Mouse (Mus musculus): ENCODE data around the gene Aym1.

DNA sequence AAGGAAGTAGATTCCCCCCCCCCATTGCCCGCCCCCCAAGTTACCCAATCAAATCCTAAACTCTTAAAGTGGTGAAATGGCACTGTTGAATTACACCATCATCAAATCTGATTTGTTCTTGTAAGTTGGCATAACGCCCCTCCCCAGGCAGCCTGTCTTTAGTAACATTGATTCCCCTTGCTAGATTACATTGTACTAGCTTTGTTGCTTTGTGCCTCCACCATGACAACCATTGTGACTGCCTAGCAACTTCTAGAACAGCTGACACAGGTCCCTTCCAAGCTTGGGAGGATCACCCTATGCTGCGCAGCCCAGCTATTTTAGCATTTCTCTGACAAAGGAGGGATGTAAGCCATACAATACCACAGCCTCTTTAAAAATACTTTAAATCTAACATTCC lies 5.3 kb upstream of the Aym1 start:
- TF ChIP-seq ZC3H11A (IDR thresholded peaks at IDR 0.05; ENCODE audit: borderline replicate concordance, low read depth, low read length) (no peak), MAFK (IDR thresholded peaks at IDR 0.05; ENCODE audit: insufficient read depth, low read depth, low read length) (no peak), HCFC1 (IDR thresholded peaks at IDR 0.05; ENCODE audit: borderline replicate concordance, insufficient read depth, low read length) (no peak)
